Mouse (Mus musculus) kidney, embryonic 16.5 days (tissue): Measurements from ENCODE around the gene Sugt1. TPM values are rescaled to one million over a fixed set of nuclear protein-coding genes. Genes with fewer than 3 reads are reported as not detected.
A peak's percentile ranks its signal among the peaks of the same experiment; 100 is the strongest.

Experiments
- ATAC-seq: fragments of 200-750 bp; cut with Nextera tagmentation; 2 replicates; pipeline ENCODE4 v1.8.0; 2017; ENCODE audit warnings: moderate TSS enrichment; ENCODE audit not compliant: low FRiP score, low TSS enrichment
- H3K27ac ChIP-seq: fragments of 300-500 bp; sonication (generic); 2 replicates; pipeline ENCODE4 v1.5.1; 2014; ENCODE audit warnings: low read length
- H3K27me3 ChIP-seq: fragments of 300-500 bp; sonication (generic); 2 replicates; pipeline ENCODE4 v1.6.1; 2014; ENCODE audit warnings: low read length, control low read depth, mixed read lengths; ENCODE audit not compliant: insufficient read depth
- H3K36me3 ChIP-seq: fragments of 300-500 bp; sonication (generic); 2 replicates; pipeline ENCODE4 v1.6.1; 2014; ENCODE audit warnings: low read length, control low read depth, mixed read lengths; ENCODE audit not compliant: insufficient read depth
- H3K4me1 ChIP-seq: fragments of 300-500 bp; sonication (generic); 2 replicates; pipeline ENCODE4 v1.6.1; 2014; ENCODE audit warnings: low read length, control low read depth, mixed read lengths; ENCODE audit not compliant: insufficient read depth
- H3K4me2 ChIP-seq: fragments of 300-500 bp; sonication (generic); replicated peaks from 2 replicates; pipeline ENCODE4 v1.6.1; 2014; ENCODE audit warnings: low read depth, low read length
- H3K4me3 ChIP-seq: fragments of 300-500 bp; sonication (generic); 2 replicates; pipeline ENCODE4 v1.5.1; 2014; ENCODE audit warnings: mild to moderate bottlenecking, low read length
- H3K9ac ChIP-seq: fragments of 300-500 bp; sonication (generic); replicated peaks from 2 replicates; pipeline ENCODE4 v1.6.1; 2014; ENCODE audit warnings: low read length
- H3K9me3 ChIP-seq: fragments of 300-500 bp; sonication (generic); 2 replicates; pipeline ENCODE4 v1.6.1; 2016; ENCODE audit warnings: low read length, control low read depth
- WGBS: fragments of 180-500 bp; shearing (Covaris S2); extraction: QIAGEN DNeasy Blood & Tissue Kit; methylation state at CpG from one replicate; pipeline ENCODE4 v1.1.7; 2014; 5-methylcytosine and 5-hydroxymethylcytosine counted together
- polyA plus RNA-seq: library from polyadenylated mRNA; unstranded; fragments of >200 nt; fragmentation: Nextera tagmentation; extraction: Ambion mirVana; gene quantifications from 2 replicates; pipeline ENCODE4 v1.2.1, GENCODE M21; 2015

Gene Sugt1
- polyA plus RNA-seq, 1 experiment from 2014 or later, result 114 TPM

GRCm38 (mm10) chr14:79662001-79662400 lies 74.5 kb downstream of the Sugt1 start, which contains the start of gene Cnmd:
TSS of gene Cnmd (minus strand) at chr14:79662170.
- H3K4me1 ChIP-seq, result peaks cover 12% of the 10 kb centered on the region; the same call in 1 of the 2 replicates
- peak within 1 kb of the TSS; percentile 33 for H3K4me3 ChIP-seq
- 0 out of 2 replicates have a peak, but pooled peaks cover 3% of the 10 kb centered on the region for H3K27me3 ChIP-seq
- H3K36me3 ChIP-seq, result no peaks in the 10 kb centered on the region
- H3K4me2 ChIP-seq, result peak within 1 kb of the TSS; percentile 51
- no peaks in the 10 kb centered on the region for H3K9me3 ChIP-seq
- H3K27ac ChIP-seq, result no peak within 1 kb of the TSS
- H3K9ac ChIP-seq, result peak within 1 kb of the TSS; percentile 31
- 62% methylated on average over 4 of the region's 4 CpGs for WGBS
- no peak for ATAC-seq

- Histone ChIP-seq H3K27me3 (no peaks in the 10 kb centered on the region), H3K27ac (no peak overlapping the region), H3K4me1 (no peaks in the 10 kb centered on the region), H3K9ac (no peak overlapping the region), H3K4me3 (no peak overlapping the region), H3K4me2 (no peak overlapping the region), H3K9me3 (no peaks in the 10 kb centered on the region), H3K36me3 (no peaks in the 10 kb centered on the region)
- 85% methylated on average over 3 of the region's 3 CpGs for WGBS
- no peak for ATAC-seq
These were observed 83.5 kb downstream of the Sugt1 start for GRCm38 (mm10) chr14:79671008-79671407.

GRCm38 (mm10) chr14:79672567-79672966 lies 85.1 kb downstream of the Sugt1 start:
- no peak overlapping the region for H3K9ac ChIP-seq
- H3K9me3 ChIP-seq, result no peaks in the 10 kb centered on the region
- no peaks in the 10 kb centered on the region for H3K27me3 ChIP-seq
- ATAC-seq, result no peak
- H3K27ac ChIP-seq, result no peak overlapping the region
- no peak overlapping the region for H3K4me3 ChIP-seq
- WGBS, result 63% methylated on average over 5 of the region's 5 CpGs
- 0 out of 2 replicates have a peak, but pooled peaks cover 4% of the 10 kb centered on the region for H3K4me1 ChIP-seq
- no peaks in the 10 kb centered on the region for H3K36me3 ChIP-seq
- no peak overlapping the region for H3K4me2 ChIP-seq

- no peak overlapping the region for H3K27ac ChIP-seq
- no peaks in the 10 kb centered on the region for H3K36me3 ChIP-seq
- H3K27me3 ChIP-seq, result no peaks in the 10 kb centered on the region
- no peak overlapping the region for H3K9ac ChIP-seq
- H3K9me3 ChIP-seq, result no peaks in the 10 kb centered on the region
- no peak overlapping the region for H3K4me3 ChIP-seq
- H3K4me1 ChIP-seq, result 0 out of 2 replicates have a peak, but pooled peaks cover 4% of the 10 kb centered on the region
- 55% methylated on average over 17 of the region's 17 CpGs for WGBS
- H3K4me2 ChIP-seq, result no peak overlapping the region
- peak; percentile 23; the same call in 1 of the 2 replicates for ATAC-seq
These were observed 85.9 kb downstream of the Sugt1 start for GRCm38 (mm10) chr14:79673083-79674013.

GRCm38 (mm10) chr14:79677108-79677753 lies 89.7 kb downstream of the Sugt1 start:
- whole genome bisulfite sequencing, result 45% methylated on average over 15 of the region's 15 CpGs

GRCm38 (mm10) chr14:79677891-79678687 lies 90.6 kb downstream of the Sugt1 start:
- H3K4me3 ChIP-seq, result no peak overlapping the region
- H3K9me3 ChIP-seq, result no peaks in the 10 kb centered on the region
- H3K36me3 ChIP-seq, result no peaks in the 10 kb centered on the region
- no peak overlapping the region for H3K27ac ChIP-seq
- H3K4me1 ChIP-seq, result 0 out of 2 replicates have a peak, but pooled peaks cover 4% of the 10 kb centered on the region
- no peak overlapping the region for H3K9ac ChIP-seq
- no peak for ATAC-seq
- no peak overlapping the region for H3K4me2 ChIP-seq
- WGBS, result 70% methylated on average over 14 of the region's 14 CpGs
- H3K27me3 ChIP-seq, result no peaks in the 10 kb centered on the region

More at GRCm38 (mm10) chr14:79677108-79677753, 89.7 kb downstream of the Sugt1 start:
- Histone ChIP-seq H3K9ac (no peak overlapping the region), H3K4me1 (0 out of 2 replicates have a peak, but pooled peaks cover 4% of the 10 kb centered on the region), H3K27me3 (no peaks in the 10 kb centered on the region), H3K4me3 (no peak overlapping the region), H3K4me2 (no peak overlapping the region), H3K36me3 (no peaks in the 10 kb centered on the region), H3K27ac (no peak overlapping the region), H3K9me3 (no peaks in the 10 kb centered on the region)
- ATAC-seq, result no peak

- ATAC-seq, result no peak
- no peak overlapping the region for H3K9ac ChIP-seq
- no peak overlapping the region for H3K4me3 ChIP-seq
- no peak overlapping the region for H3K27ac ChIP-seq
- 0 out of 2 replicates have a peak, but pooled peaks cover 4% of the 10 kb centered on the region for H3K4me1 ChIP-seq
- H3K4me2 ChIP-seq, result no peak overlapping the region
- H3K9me3 ChIP-seq, result no peaks in the 10 kb centered on the region
- 61% methylated on average over 5 of the region's 5 CpGs for WGBS
- H3K27me3 ChIP-seq, result no peaks in the 10 kb centered on the region
- no peaks in the 10 kb centered on the region for H3K36me3 ChIP-seq
These were observed 93.2 kb downstream of the Sugt1 start for GRCm38 (mm10) chr14:79680652-79681051.
